Mouse (Mus musculus) macrophage (primary cell): Measurements from ENCODE around the gene Usp13. TPM values are rescaled to one million over a fixed set of nuclear protein-coding genes. Genes with fewer than 3 reads are reported as not detected.

Experiments
- H3K27ac ChIP-seq: fragments of 350-480 bp; formaldehyde crosslinking; 2 replicates; pipeline ENCODE4 v1.9.0; 2021
- H3K36me3 ChIP-seq: fragments of 350-480 bp; formaldehyde crosslinking; 2 replicates; pipeline ENCODE4 v1.9.0; 2021; ENCODE audit errors: inconsistent target
- H3K4me3 ChIP-seq: fragments of 350-480 bp; formaldehyde crosslinking; 2 replicates; pipeline ENCODE4 v1.9.0; 2021; ENCODE audit errors: inconsistent target
- H3K79me2 ChIP-seq: fragments of 350-480 bp; formaldehyde crosslinking; 2 replicates; pipeline ENCODE4 v1.9.0; 2021; ENCODE audit errors: inconsistent target
- WGBS: methylation state at CpG from one replicate; pipeline ENCODE4 v1.1.7; 2026; ENCODE audit warnings: inconsistent platforms; ENCODE audit not compliant: missing documents; 5-methylcytosine and 5-hydroxymethylcytosine counted together
- polyA plus RNA-seq: library from polyadenylated mRNA; stranded (reverse); fragments of 250-400 nt; gene quantifications from 3 replicates; pipeline ENCODE4 v1.2.4, GENCODE M21; 2018; ENCODE audit warnings: inconsistent platforms
- total RNA-seq, 78 experiments: library from RNA; depleted of rRNA; stranded (reverse); fragments of 250-400 nt; gene quantifications; 1 replicate in 9 of 78; 2 replicates in 24 of 78; 3 replicates in 43 of 78; 4 replicates in 2 of 78; pipeline ENCODE4 v1.2.4; 2018; ENCODE audit warnings: inconsistent platforms in 56 of 78

Gene Usp13
- total RNA-seq (2018; cell fraction: chromatin; rRNA removed), result under 1 TPM in 1 of 26 experiments, not detected in 25; 0.63 TPM
- not detected for total RNA-seq (2018; cell fraction: cytosol; rRNA removed)
- not detected for total RNA-seq (2018; cell fraction: nucleus; rRNA removed)
- polyA plus RNA-seq, result not detected in 3 replicates

- Histone ChIP-seq H3K36me3 (no peaks in the 10 kb centered on the region), H3K4me3 (no peak within 1 kb of the TSS)
- WGBS, result 3% methylated on average over 82 of the region's 84 CpGs
Observed at GRCm38 (mm10) chr3:32817357-32818326, at the start of gene Usp13. Gene Usp13 (plus strand): TSS chr3:32817546.

GRCm38 (mm10) chr3:32770781-32771180 lies 46.6 kb upstream of the Usp13 start:
- no peak overlapping the region for H3K4me3 ChIP-seq
- WGBS, result 44% methylated on average over 2 of the region's 2 CpGs
- H3K27ac ChIP-seq, result no peak overlapping the region
- H3K79me2 ChIP-seq, result no peaks in the 10 kb centered on the region
- H3K36me3 ChIP-seq, result no peaks in the 10 kb centered on the region

More at GRCm38 (mm10) chr3:32817357-32818326, at the start of gene Usp13:
- Histone ChIP-seq H3K79me2 (no peaks in the 10 kb centered on the region), H3K27ac (no peak within 1 kb of the TSS)

GRCm38 (mm10) chr3:32817001-32817356 lies 367 bp upstream of the Usp13 start:
- WGBS, result 17% methylated on average over 9 of the region's 9 CpGs

GRCm38 (mm10) chr3:32818327-32818900 lies 1.1 kb downstream of the Usp13 start:
- WGBS, result 11% methylated on average over 9 of the region's 12 CpGs
- Histone ChIP-seq H3K79me2 (no peaks in the 10 kb centered on the region), H3K4me3 (no peak overlapping the region), H3K27ac (no peak overlapping the region), H3K36me3 (no peaks in the 10 kb centered on the region)

More at GRCm38 (mm10) chr3:32817001-32817356, 367 bp upstream of the Usp13 start:
- Histone ChIP-seq H3K36me3 (no peaks in the 10 kb centered on the region), H3K27ac (no peak overlapping the region), H3K79me2 (no peaks in the 10 kb centered on the region), H3K4me3 (no peak overlapping the region)

GRCm38 (mm10) chr3:32822620-32823019 lies 5.3 kb downstream of the Usp13 start:
- Histone ChIP-seq H3K4me3 (no peak overlapping the region), H3K36me3 (no peaks in the 10 kb centered on the region), H3K79me2 (no peaks in the 10 kb centered on the region), H3K27ac (no peak overlapping the region)
- 81% methylated on average over 3 of the region's 3 CpGs for WGBS

- Histone ChIP-seq H3K27ac (no peak overlapping the region), H3K36me3 (no peaks in the 10 kb centered on the region), H3K79me2 (no peaks in the 10 kb centered on the region), H3K4me3 (no peak overlapping the region)
- WGBS, result 88% methylated on average over 5 of the region's 5 CpGs
Observed at GRCm38 (mm10) chr3:32824923-32825322, 7.6 kb downstream of the Usp13 start.

- no peaks in the 10 kb centered on the region for H3K79me2 ChIP-seq
- no peaks in the 10 kb centered on the region for H3K36me3 ChIP-seq
- no peak overlapping the region for H3K4me3 ChIP-seq
- H3K27ac ChIP-seq, result no peak overlapping the region
- WGBS, result 91% methylated on average over 3 of the region's 3 CpGs
Observed at GRCm38 (mm10) chr3:32825964-32826479, 8.7 kb downstream of the Usp13 start.

GRCm38 (mm10) chr3:32826701-32827100 lies 9.4 kb downstream of the Usp13 start:
- Histone ChIP-seq H3K27ac (no peak overlapping the region), H3K79me2 (no peaks in the 10 kb centered on the region), H3K36me3 (no peaks in the 10 kb centered on the region), H3K4me3 (no peak overlapping the region)
- 86% methylated on average over 6 of the region's 6 CpGs for WGBS

- Histone ChIP-seq H3K79me2 (no peaks in the 10 kb centered on the region), H3K27ac (no peak overlapping the region), H3K4me3 (no peak overlapping the region), H3K36me3 (no peaks in the 10 kb centered on the region)
- WGBS, result 83% methylated on average over 2 of the region's 2 CpGs
Observed at GRCm38 (mm10) chr3:32833871-32834270, 16.5 kb downstream of the Usp13 start.

GRCm38 (mm10) chr3:32837847-32838246 lies 20.5 kb downstream of the Usp13 start:
- Histone ChIP-seq H3K27ac (no peak overlapping the region), H3K36me3 (no peaks in the 10 kb centered on the region), H3K4me3 (no peak overlapping the region), H3K79me2 (no peaks in the 10 kb centered on the region)
- 65% methylated on average over 7 of the region's 7 CpGs for WGBS

GRCm38 (mm10) chr3:32856362-32857107 lies 39.2 kb downstream of the Usp13 start:
- no peaks in the 10 kb centered on the region for H3K79me2 ChIP-seq
- WGBS, result 92% methylated on average over 16 of the region's 16 CpGs
- no peaks in the 10 kb centered on the region for H3K36me3 ChIP-seq
- no peak overlapping the region for H3K4me3 ChIP-seq
- H3K27ac ChIP-seq, result no peak overlapping the region

GRCm38 (mm10) chr3:32871081-32871480 lies 53.7 kb downstream of the Usp13 start:
- H3K4me3 ChIP-seq, result no peak overlapping the region
- 94% methylated on average over 3 of the region's 3 CpGs for WGBS
- H3K79me2 ChIP-seq, result no peaks in the 10 kb centered on the region
- no peaks in the 10 kb centered on the region for H3K36me3 ChIP-seq
- no peak overlapping the region for H3K27ac ChIP-seq

- 82% methylated on average over 8 of the region's 8 CpGs for WGBS
- H3K36me3 ChIP-seq, result no peaks in the 10 kb centered on the region
- no peak overlapping the region for H3K27ac ChIP-seq
Observed at GRCm38 (mm10) chr3:32886386-32886785, 69.0 kb downstream of the Usp13 start.

GRCm38 (mm10) chr3:32888886-32889285 lies 71.5 kb downstream of the Usp13 start:
- H3K79me2 ChIP-seq, result no peaks in the 10 kb centered on the region
- WGBS, result 92% methylated on average over 5 of the region's 5 CpGs
- H3K36me3 ChIP-seq, result no peaks in the 10 kb centered on the region
- no peak overlapping the region for H3K27ac ChIP-seq
- H3K4me3 ChIP-seq, result no peak overlapping the region

More at GRCm38 (mm10) chr3:32886386-32886785, 69.0 kb downstream of the Usp13 start:
- Histone ChIP-seq H3K79me2 (no peaks in the 10 kb centered on the region), H3K4me3 (no peak overlapping the region)
